Mouse (Mus musculus): ENCODE results near the gene Tob2. TPM values are rescaled to one million over a fixed set of nuclear protein-coding genes. Genes with fewer than 3 reads are reported as not detected.

Gene Tob2
- total RNA-seq, 2 experiments from 2014 or later: 66.9 to 95.5 TPM

- intact Hi-C loops (cut with DNase I): no loop called here
- no peak for DNase-seq (ENCODE audit: low spot score)
Measured at GRCm38 (mm10) chr15:81840306-81840705, 18.3 kb downstream of the Tob2 start.

DNA sequence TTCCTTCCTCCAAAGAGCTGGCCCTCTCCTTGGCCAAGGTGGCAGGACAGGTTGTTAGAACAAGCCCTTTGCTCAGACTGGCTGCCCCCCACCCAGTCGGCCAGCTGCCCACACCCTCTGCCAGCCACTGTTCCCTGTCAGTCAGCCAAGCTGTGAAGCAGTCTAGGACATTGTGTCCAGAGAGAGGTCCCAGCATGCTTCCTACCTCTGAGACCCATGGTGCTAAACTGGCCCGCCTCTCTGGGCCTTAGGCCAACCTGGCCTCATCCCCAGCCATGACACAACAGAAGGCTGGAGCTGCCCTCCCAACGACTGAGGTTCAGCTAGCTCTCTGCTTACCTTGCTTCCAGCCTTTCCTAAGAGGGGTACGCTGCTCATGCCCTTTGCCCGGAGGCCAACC is 19.0 kb downstream of the Tob2 start:
- intact Hi-C loops (cut with DNase I): loop anchor here (2.0 kb wide), 1 partner anchor 19 kb away; the partner anchor contains the start of gene Tob2
- DNase-seq (ENCODE audit: low spot score): peak; percentile 91

- no peak for DNase-seq (ENCODE audit: low spot score)
- intact Hi-C loops (cut with DNase I): loop anchor here (2.0 kb wide), 1 partner anchor 20 kb away; the partner anchor contains the start of gene Tob2
Measured at GRCm38 (mm10) chr15:81838554-81839235, 19.9 kb downstream of the Tob2 start.

GRCm38 (mm10) chr15:81836966-81837920 is 21.4 kb downstream of the Tob2 start:
- intact Hi-C loops (cut with DNase I): no loop called here
- DNase-seq (ENCODE audit: low spot score): no peak

DNA sequence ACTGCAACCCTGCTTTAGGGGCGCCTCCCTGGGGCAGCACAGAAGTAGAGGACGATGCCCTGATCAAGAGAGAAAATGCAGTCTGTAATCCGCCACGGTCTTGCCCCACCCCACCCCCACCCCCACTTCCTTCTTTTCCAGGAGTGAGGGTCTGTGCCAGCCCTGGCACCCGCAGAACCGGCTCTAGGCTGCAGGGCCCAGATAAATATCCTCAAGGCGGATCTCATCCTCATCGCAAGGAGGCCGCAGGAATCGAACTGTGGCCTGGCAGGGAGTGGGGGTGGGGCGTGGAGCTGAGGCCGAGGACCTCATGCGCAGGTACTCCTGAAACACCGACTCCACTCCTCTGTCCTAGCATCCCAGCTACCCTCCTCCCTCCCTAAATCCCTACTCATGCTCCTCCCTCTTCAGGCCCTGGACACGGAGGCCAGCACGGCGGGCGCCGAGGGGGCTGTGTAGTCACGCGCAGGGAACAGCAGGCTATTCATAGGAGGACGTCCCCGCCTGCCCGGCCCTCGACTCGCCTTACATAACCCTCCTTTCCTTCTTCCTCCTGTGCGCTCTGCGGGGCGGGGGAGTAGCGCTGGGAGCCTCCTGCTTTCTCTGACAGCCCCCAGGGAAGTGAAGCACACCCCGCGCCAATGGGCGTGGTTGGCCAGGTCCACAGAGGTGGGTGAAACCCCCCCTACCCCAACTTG is 22.3 kb downstream of the Tob2 start:
- DNase-seq (ENCODE audit: low spot score): peak; percentile 95
- intact Hi-C loops (cut with DNase I): no loop called here

- intact Hi-C loops (cut with DNase I): no loop called here
- DNase-seq (ENCODE audit: low spot score): no peak
Measured at GRCm38 (mm10) chr15:81835007-81835880, 23.4 kb downstream of the Tob2 start.

DNA sequence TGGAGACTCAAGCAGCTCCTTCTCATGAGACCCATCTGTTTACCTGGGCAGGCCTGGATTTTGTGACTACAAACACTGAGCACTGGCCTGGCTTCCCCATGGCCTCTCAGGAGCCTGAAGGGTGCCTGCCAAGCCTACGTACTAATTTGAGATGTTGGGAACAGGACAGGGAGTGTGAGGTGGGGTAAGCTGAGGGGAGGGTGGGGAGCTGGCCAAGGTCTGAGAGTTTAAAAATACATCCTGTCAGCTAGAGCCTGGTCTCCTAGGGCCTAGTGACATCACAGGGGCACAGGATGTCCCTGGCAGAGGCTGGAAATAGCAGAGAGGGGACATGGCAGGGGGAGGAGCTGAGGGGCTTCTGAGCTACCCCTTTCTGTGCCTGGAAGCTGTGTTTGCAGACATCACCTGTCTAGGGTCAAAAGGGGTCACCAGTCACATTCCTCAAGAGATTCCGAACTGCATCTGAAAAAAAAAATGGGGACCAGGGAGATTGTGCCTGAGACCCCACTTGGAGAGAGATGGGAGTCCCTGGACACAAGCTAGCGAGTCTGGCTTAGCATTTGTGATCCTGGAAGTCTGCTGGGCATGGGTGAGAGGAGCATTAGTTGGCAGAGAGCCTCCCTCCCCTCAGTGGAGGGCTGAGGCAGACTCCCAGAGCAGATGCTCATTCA is 24.3 kb downstream of the Tob2 start:
- intact Hi-C loops (cut with DNase I): no loop called here

GRCm38 (mm10) chr15:81833481-81833880 is 25.1 kb downstream of the Tob2 start:
- intact Hi-C loops (cut with DNase I): loop anchor here (2.0 kb wide), 1 partner anchor 23 kb away; no protein-coding TSS in a partner anchor
- DNase-seq (ENCODE audit: low spot score): no peak

More for the DNA sequence above, 24.3 kb downstream of the Tob2 start:
- peak; percentile 57 for DNase-seq (ENCODE audit: low spot score)

- DNase-seq (ENCODE audit: low spot score): no peak
- intact Hi-C loops (cut with DNase I): loop anchor here (2.0 kb wide), 1 partner anchor 25 kb away; no protein-coding TSS in a partner anchor
Measured at GRCm38 (mm10) chr15:81832219-81832618, 26.4 kb downstream of the Tob2 start.

DNA sequence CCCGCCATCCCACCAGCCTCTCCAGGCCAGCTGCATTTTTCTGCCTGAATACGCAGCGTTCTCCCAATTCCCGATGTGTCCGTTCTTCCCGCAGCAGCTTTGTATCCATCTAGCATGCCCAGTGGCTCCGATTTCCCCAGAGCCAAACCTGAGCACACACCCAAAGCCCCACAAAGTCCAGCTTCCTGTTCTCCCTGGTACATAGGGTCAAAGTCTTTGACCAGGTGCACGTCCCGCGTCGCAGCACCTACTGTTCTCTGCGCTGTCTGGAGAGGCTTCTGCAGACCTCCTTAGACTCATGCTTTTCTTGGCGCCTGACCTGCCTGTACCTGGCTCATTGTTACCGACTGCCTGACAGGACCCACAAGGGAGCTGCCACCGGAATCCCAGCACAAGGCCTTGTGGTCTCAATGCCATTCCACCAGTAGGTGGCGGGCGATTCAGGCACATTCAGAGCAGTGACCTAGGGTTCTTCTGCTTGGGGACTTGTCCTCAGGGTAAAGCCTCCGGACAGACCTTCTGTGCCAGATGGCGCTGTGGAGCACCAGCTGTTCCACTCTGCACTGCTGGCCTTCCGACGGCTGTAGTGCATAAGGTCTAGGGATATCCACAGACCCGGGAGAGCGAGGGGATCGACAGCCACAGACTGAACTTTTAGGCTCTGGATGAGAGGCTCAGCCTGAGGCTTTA is 27.3 kb downstream of the Tob2 start:
- intact Hi-C loops (cut with DNase I): loop anchor here (2.0 kb wide), 2 partner anchors 74 to 88 kb away; no protein-coding TSS in a partner anchor

GRCm38 (mm10) chr15:81830530-81830929 is 28.1 kb downstream of the Tob2 start:
- no peak for DNase-seq (ENCODE audit: low spot score)
- intact Hi-C loops (cut with DNase I): loop anchor here (2.0 kb wide), 2 partner anchors 74 to 88 kb away; no protein-coding TSS in a partner anchor

More for the DNA sequence above, 27.3 kb downstream of the Tob2 start:
- peak; percentile 81 for DNase-seq (ENCODE audit: low spot score)

GRCm38 (mm10) chr15:81829208-81829580 is 29.4 kb downstream of the Tob2 start:
- DNase-seq (ENCODE audit: low spot score): no peak
- intact Hi-C loops (cut with DNase I): no loop called here

DNA sequence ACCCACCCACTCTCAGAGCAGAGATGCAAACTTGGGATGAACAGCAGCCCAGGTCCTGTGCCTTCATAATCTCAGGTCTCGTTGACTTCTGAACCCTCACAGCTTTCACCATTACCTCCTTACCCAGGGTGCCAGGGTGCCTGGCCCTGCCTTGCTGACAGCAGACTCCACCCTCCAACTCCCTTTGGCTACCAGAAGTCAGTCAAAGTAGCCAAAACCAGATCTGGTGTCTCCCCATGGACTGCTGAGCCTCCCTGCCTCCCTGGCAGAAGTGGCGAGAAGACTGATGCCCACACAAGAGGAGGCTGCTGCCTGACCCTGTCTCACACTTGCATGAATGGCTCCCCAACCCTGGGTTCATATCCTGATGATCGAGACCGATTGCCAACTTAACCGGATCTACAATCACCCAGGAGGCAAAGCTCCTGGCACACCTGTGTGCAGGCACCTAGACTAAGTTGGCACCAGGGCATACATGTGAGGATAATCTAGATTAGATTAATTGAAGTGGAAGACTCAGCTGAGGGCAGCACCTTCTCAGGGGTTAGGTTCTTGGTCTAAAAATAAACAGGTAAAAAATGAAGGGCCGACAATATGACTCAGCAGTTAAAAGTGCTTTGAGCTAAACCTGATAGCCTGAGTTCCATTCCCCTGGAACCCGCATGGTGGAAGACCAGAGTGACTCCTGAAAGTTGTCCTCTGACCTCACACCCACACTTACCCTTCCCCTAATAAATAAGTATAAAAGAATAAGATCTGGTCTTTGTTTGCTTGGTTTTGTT is 30.0 kb downstream of the Tob2 start:
- DNase-seq (ENCODE audit: low spot score): no peak
- intact Hi-C loops (cut with DNase I): no loop called here

GRCm38 (mm10) chr15:81824832-81825231 is 33.8 kb downstream of the Tob2 start:
- DNase-seq (ENCODE audit: low spot score): no peak
- intact Hi-C loops (cut with DNase I): no loop called here

DNA sequence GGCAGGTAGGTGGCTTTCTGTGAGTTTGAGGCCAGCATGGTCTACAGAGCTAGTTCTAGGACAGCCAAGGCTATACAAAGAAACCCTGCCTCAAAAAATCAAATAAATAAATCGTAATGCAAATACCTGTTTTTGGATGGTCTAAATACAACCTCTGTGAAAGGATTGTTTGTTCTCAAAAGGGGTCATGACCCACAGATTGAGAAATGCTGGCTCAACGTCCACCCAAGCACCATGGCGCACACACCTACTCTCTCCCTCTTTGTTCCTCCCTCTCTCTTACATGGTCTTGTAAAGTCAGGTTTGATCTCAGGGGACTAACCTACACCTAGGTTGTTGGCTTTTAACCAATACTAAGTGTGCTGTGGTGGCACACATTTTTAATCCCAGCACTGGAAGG is 36.0 kb downstream of the Tob2 start:
- no peak for DNase-seq (ENCODE audit: low spot score)

GRCm38 (mm10) chr15:81818404-81818803 is 40.2 kb downstream of the Tob2 start:
- DNase-seq (ENCODE audit: low spot score): no peak
- intact Hi-C loops (cut with DNase I): no loop called here

More for the DNA sequence above, 36.0 kb downstream of the Tob2 start:
- intact Hi-C loops (cut with DNase I): no loop called here

GRCm38 (mm10) chr15:81814716-81815370 is 43.8 kb downstream of the Tob2 start:
- DNase-seq (ENCODE audit: low spot score): no peak

More at GRCm38 (mm10) chr15:81814716-81815370, 43.8 kb downstream of the Tob2 start:
- intact Hi-C loops (cut with DNase I): loop anchor here (5.0 kb wide), 1 partner anchor 42 kb away; the partner anchor contains the start of gene Tob2

All from heart, postnatal 25 days (tissue).